Mouse (Mus musculus): Measurements from ENCODE around the gene Hmcn1. TPM values are rescaled to one million over a fixed set of nuclear protein-coding genes. Genes with fewer than 3 reads are reported as not detected.

Gene Hmcn1
- polyA plus RNA-seq, 1 experiment, result 1.6 TPM

GRCm38 (mm10) chr1:150769836-150770235 is 223.4 kb downstream of the Hmcn1 start:
- Histone ChIP-seq H3K36me3 (ENCODE audit: control insufficient read depth, insufficient read depth, low read length, poor library complexity, severe bottlenecking) (no peaks in the 10 kb centered on the region), H3K9me3 (replicated peaks; ENCODE audit: control insufficient read depth, insufficient read depth, low read length, poor library complexity, severe bottlenecking) (no peaks in the 10 kb centered on the region), H3K9ac (ENCODE audit: low read depth, poor library complexity, severe bottlenecking) (no peak overlapping the region), H3K27ac (ENCODE audit: insufficient read depth, low read length) (no peak overlapping the region), H3K4me1 (ENCODE audit: control insufficient read depth, insufficient read depth, low read length) (no peaks in the 10 kb centered on the region), H3K27me3 (ENCODE audit: control insufficient read depth, insufficient read depth, low read length, poor library complexity, severe bottlenecking) (no peaks in the 10 kb centered on the region), H3K4me3 (ENCODE audit: low read depth, low read length) (no peak overlapping the region)
- TF ChIP-seq POLR2A (IDR thresholded peaks at IDR 0.05; ENCODE audit: insufficient read depth, low read length) (no peak), CTCF (IDR thresholded peaks at IDR 0.05; ENCODE audit: low read depth, low read length) (no peak), EP300 (IDR thresholded peaks at IDR 0.05; ENCODE audit: insufficient read depth, low read depth, low read length) (no peak)

- no peaks in the 10 kb centered on the region for H3K4me1 ChIP-seq (ENCODE audit: control insufficient read depth, insufficient read depth, low read length)
- no peak overlapping the region for H3K4me3 ChIP-seq (ENCODE audit: low read depth, low read length)
- TF ChIP-seq POLR2A (IDR thresholded peaks at IDR 0.05; ENCODE audit: insufficient read depth, low read length) (no peak), EP300 (IDR thresholded peaks at IDR 0.05; ENCODE audit: insufficient read depth, low read depth, low read length) (no peak), CTCF (IDR thresholded peaks at IDR 0.05; ENCODE audit: low read depth, low read length) (no peak)
- no peak overlapping the region for H3K27ac ChIP-seq (ENCODE audit: insufficient read depth, low read length)
- H3K27me3 ChIP-seq (ENCODE audit: control insufficient read depth, insufficient read depth, low read length, poor library complexity, severe bottlenecking), result no peaks in the 10 kb centered on the region
- no peak overlapping the region for H3K9ac ChIP-seq (ENCODE audit: low read depth, poor library complexity, severe bottlenecking)
- no peaks in the 10 kb centered on the region for H3K9me3 ChIP-seq (replicated peaks; ENCODE audit: control insufficient read depth, insufficient read depth, low read length, poor library complexity, severe bottlenecking)
- H3K36me3 ChIP-seq (ENCODE audit: control insufficient read depth, insufficient read depth, low read length, poor library complexity, severe bottlenecking), result no peaks in the 10 kb centered on the region
Observed at GRCm38 (mm10) chr1:150761678-150762077, 231.6 kb downstream of the Hmcn1 start.

- H3K4me1 ChIP-seq (ENCODE audit: control insufficient read depth, insufficient read depth, low read length), result no peaks in the 10 kb centered on the region
Observed at GRCm38 (mm10) chr1:150760801-150761331, 232.4 kb downstream of the Hmcn1 start.

GRCm38 (mm10) chr1:150759476-150760079 is 233.7 kb downstream of the Hmcn1 start:
- no peaks in the 10 kb centered on the region for H3K4me1 ChIP-seq (ENCODE audit: control insufficient read depth, insufficient read depth, low read length)
- no peak for TF ChIP-seq POLR2A (IDR thresholded peaks at IDR 0.05; ENCODE audit: insufficient read depth, low read length)
- no peak for TF ChIP-seq CTCF (IDR thresholded peaks at IDR 0.05; ENCODE audit: low read depth, low read length)
- TF ChIP-seq EP300 (IDR thresholded peaks at IDR 0.05; ENCODE audit: insufficient read depth, low read depth, low read length), result no peak
- no peaks in the 10 kb centered on the region for H3K9me3 ChIP-seq (replicated peaks; ENCODE audit: control insufficient read depth, insufficient read depth, low read length, poor library complexity, severe bottlenecking)
- no peaks in the 10 kb centered on the region for H3K36me3 ChIP-seq (ENCODE audit: control insufficient read depth, insufficient read depth, low read length, poor library complexity, severe bottlenecking)
- no peak overlapping the region for H3K4me3 ChIP-seq (ENCODE audit: low read depth, low read length)
- no peaks in the 10 kb centered on the region for H3K27me3 ChIP-seq (ENCODE audit: control insufficient read depth, insufficient read depth, low read length, poor library complexity, severe bottlenecking)
- no peak overlapping the region for H3K9ac ChIP-seq (ENCODE audit: low read depth, poor library complexity, severe bottlenecking)
- H3K27ac ChIP-seq (ENCODE audit: insufficient read depth, low read length), result no peak overlapping the region

More at GRCm38 (mm10) chr1:150760801-150761331, 232.4 kb downstream of the Hmcn1 start:
- no peaks in the 10 kb centered on the region for H3K9me3 ChIP-seq (replicated peaks; ENCODE audit: control insufficient read depth, insufficient read depth, low read length, poor library complexity, severe bottlenecking)
- H3K27me3 ChIP-seq (ENCODE audit: control insufficient read depth, insufficient read depth, low read length, poor library complexity, severe bottlenecking), result no peaks in the 10 kb centered on the region
- H3K27ac ChIP-seq (ENCODE audit: insufficient read depth, low read length), result no peak overlapping the region
- H3K36me3 ChIP-seq (ENCODE audit: control insufficient read depth, insufficient read depth, low read length, poor library complexity, severe bottlenecking), result no peaks in the 10 kb centered on the region
- TF ChIP-seq POLR2A (IDR thresholded peaks at IDR 0.05; ENCODE audit: insufficient read depth, low read length) (no peak), CTCF (IDR thresholded peaks at IDR 0.05; ENCODE audit: low read depth, low read length) (no peak), EP300 (IDR thresholded peaks at IDR 0.05; ENCODE audit: insufficient read depth, low read depth, low read length) (no peak)
- no peak overlapping the region for H3K9ac ChIP-seq (ENCODE audit: low read depth, poor library complexity, severe bottlenecking)
- no peak overlapping the region for H3K4me3 ChIP-seq (ENCODE audit: low read depth, low read length)

- Histone ChIP-seq H3K36me3 (ENCODE audit: control insufficient read depth, insufficient read depth, low read length, poor library complexity, severe bottlenecking) (no peaks in the 10 kb centered on the region), H3K27ac (ENCODE audit: insufficient read depth, low read length) (no peak overlapping the region), H3K9me3 (replicated peaks; ENCODE audit: control insufficient read depth, insufficient read depth, low read length, poor library complexity, severe bottlenecking) (no peaks in the 10 kb centered on the region), H3K4me3 (ENCODE audit: low read depth, low read length) (no peak overlapping the region), H3K4me1 (ENCODE audit: control insufficient read depth, insufficient read depth, low read length) (no peaks in the 10 kb centered on the region), H3K9ac (ENCODE audit: low read depth, poor library complexity, severe bottlenecking) (no peak overlapping the region), H3K27me3 (ENCODE audit: control insufficient read depth, insufficient read depth, low read length, poor library complexity, severe bottlenecking) (no peaks in the 10 kb centered on the region)
- TF ChIP-seq CTCF (IDR thresholded peaks at IDR 0.05; ENCODE audit: low read depth, low read length) (no peak), POLR2A (IDR thresholded peaks at IDR 0.05; ENCODE audit: insufficient read depth, low read length) (no peak), EP300 (IDR thresholded peaks at IDR 0.05; ENCODE audit: insufficient read depth, low read depth, low read length) (no peak)
Observed at GRCm38 (mm10) chr1:150753920-150754319, 239.3 kb downstream of the Hmcn1 start.

GRCm38 (mm10) chr1:150748783-150749182 is 244.5 kb downstream of the Hmcn1 start:
- no peaks in the 10 kb centered on the region for H3K36me3 ChIP-seq (ENCODE audit: control insufficient read depth, insufficient read depth, low read length, poor library complexity, severe bottlenecking)
- no peaks in the 10 kb centered on the region for H3K4me1 ChIP-seq (ENCODE audit: control insufficient read depth, insufficient read depth, low read length)
- no peak for TF ChIP-seq EP300 (IDR thresholded peaks at IDR 0.05; ENCODE audit: insufficient read depth, low read depth, low read length)
- TF ChIP-seq CTCF (IDR thresholded peaks at IDR 0.05; ENCODE audit: low read depth, low read length), result no peak
- TF ChIP-seq POLR2A (IDR thresholded peaks at IDR 0.05; ENCODE audit: insufficient read depth, low read length), result no peak
- no peaks in the 10 kb centered on the region for H3K9me3 ChIP-seq (replicated peaks; ENCODE audit: control insufficient read depth, insufficient read depth, low read length, poor library complexity, severe bottlenecking)
- H3K4me3 ChIP-seq (ENCODE audit: low read depth, low read length), result no peak overlapping the region
- no peak overlapping the region for H3K27ac ChIP-seq (ENCODE audit: insufficient read depth, low read length)
- no peaks in the 10 kb centered on the region for H3K27me3 ChIP-seq (ENCODE audit: control insufficient read depth, insufficient read depth, low read length, poor library complexity, severe bottlenecking)
- H3K9ac ChIP-seq (ENCODE audit: low read depth, poor library complexity, severe bottlenecking), result no peak overlapping the region
